Mouse (Mus musculus) lung, embryonic 14.5 days (tissue): ENCODE results near the gene Dok3. TPM values are rescaled to one million over a fixed set of nuclear protein-coding genes. Genes with fewer than 3 reads are reported as not detected.
A peak's percentile ranks its signal among the peaks of the same experiment; 100 is the strongest.

Experiments
- ATAC-seq: fragments of 200-750 bp; cut with Nextera tagmentation; 2 replicates; pipeline ENCODE4 v1.8.0; 2017; ENCODE audit warnings: mild to moderate bottlenecking, moderate TSS enrichment, moderate library complexity; ENCODE audit not compliant: insufficient read depth
- DNase-seq: peaks from one replicate; pipeline ENCODE4 v3.0.0-alpha.2; 2015
- H3K27ac ChIP-seq: fragments of 300-500 bp; sonication (generic); 2 replicates; pipeline ENCODE4 v1.5.1; 2014; ENCODE audit warnings: low read depth, mild to moderate bottlenecking, moderate library complexity
- H3K27me3 ChIP-seq: fragments of 300-500 bp; sonication (generic); 2 replicates; pipeline ENCODE4 v1.6.1; 2014; ENCODE audit warnings: low read length, control low read depth; ENCODE audit not compliant: insufficient read depth
- H3K36me3 ChIP-seq: fragments of 300-500 bp; sonication (generic); 2 replicates; pipeline ENCODE4 v1.6.1; 2014; ENCODE audit warnings: control low read depth; ENCODE audit not compliant: insufficient read depth
- H3K4me1 ChIP-seq: fragments of 300-500 bp; sonication (generic); 2 replicates; pipeline ENCODE4 v1.6.1; 2014; ENCODE audit warnings: antibody characterized with exemption, control low read depth; ENCODE audit not compliant: insufficient read depth
- H3K4me2 ChIP-seq: fragments of 300-500 bp; sonication (generic); 2 replicates; pipeline ENCODE4 v1.6.1; 2014; ENCODE audit warnings: mild to moderate bottlenecking
- H3K4me3 ChIP-seq: fragments of 300-500 bp; sonication (generic); 2 replicates; pipeline ENCODE4 v1.5.1; 2014; ENCODE audit warnings: low read depth, low read length
- H3K9ac ChIP-seq: fragments of 300-500 bp; sonication (generic); 2 replicates; pipeline ENCODE4 v1.6.1; 2014
- H3K9me3 ChIP-seq: fragments of 300-500 bp; sonication (generic); 2 replicates; pipeline ENCODE4 v1.6.1; 2016; ENCODE audit warnings: low read depth, low read length, control low read depth
- CTCF ChIP-seq: IDR thresholded peaks from 2 replicates; pipeline ENCODE4 v1.5.1; 2016; ENCODE audit warnings: antibody characterized with exemption, low read depth
- WGBS: fragments of 180-500 bp; shearing (Covaris S2); extraction: QIAGEN DNeasy Blood & Tissue Kit; methylation state at CpG from one replicate; pipeline ENCODE4 v1.1.7; 2014; 5-methylcytosine and 5-hydroxymethylcytosine counted together
- polyA plus RNA-seq: library from polyadenylated mRNA; unstranded; fragments of >200 nt; fragmentation: Nextera tagmentation; extraction: Ambion mirVana; gene quantifications from 2 replicates; pipeline ENCODE4 v1.2.1, GENCODE M21; 2014

Dok3 gene
- polyA plus RNA-seq, 1 experiment from 2014 or later: 2.6 TPM

DNA sequence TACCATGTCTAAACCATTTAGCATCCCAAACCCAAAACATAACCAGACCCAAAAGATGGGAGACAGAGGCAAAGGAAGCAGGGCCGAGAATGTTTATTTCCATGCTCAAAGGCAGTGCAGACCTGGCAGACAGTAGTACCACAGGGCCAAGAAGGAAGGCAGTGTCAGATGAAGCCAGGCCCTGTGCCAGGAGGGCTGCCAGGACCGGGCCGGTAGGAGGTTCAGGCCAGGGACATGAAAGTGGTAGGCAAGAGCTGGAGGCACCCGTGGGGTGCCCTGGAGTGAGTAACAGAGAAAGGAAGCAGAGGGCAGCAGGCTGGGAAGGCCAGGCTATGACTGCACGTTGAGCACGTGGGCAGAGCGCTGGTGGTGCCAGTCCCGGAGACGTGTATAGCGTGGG lies 22.4 kb downstream of the Dok3 start:
- ATAC-seq (no peak), DNase-seq (no peak)
- no peaks in the 10 kb centered on the region for H3K27me3 ChIP-seq
- H3K9ac ChIP-seq: no peak overlapping the region
- peaks cover 15% of the 10 kb centered on the region for H3K4me1 ChIP-seq
- no peak overlapping the region for H3K27ac ChIP-seq
- H3K4me3 ChIP-seq: no peak overlapping the region
- TF ChIP-seq CTCF: no peak
- peaks cover 88% of the 10 kb centered on the region for H3K36me3 ChIP-seq
- H3K4me2 ChIP-seq: no peak overlapping the region
- H3K9me3 ChIP-seq: no peaks in the 10 kb centered on the region
- WGBS: 90% methylated on average over 10 of the region's 10 CpGs

DNA sequence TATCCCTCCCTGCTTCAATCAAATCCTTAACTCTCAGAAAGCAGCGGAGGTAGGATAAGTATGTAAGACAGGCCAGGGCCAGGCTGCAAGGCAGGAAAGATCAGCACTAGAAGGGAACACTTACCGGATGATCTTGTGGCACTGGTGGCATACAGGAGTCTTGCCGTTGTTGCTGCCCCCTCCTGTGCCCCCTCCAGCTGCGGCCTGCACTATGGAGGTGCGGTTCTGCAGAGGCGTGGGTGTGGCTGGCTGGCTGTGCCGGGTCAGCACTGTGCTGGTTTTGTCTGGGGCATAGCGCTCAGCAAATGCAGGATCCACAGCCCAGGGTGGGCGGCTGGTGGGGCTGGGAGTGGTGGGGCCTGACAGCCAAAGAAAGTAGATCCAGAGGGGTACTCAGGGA lies 23.3 kb downstream of the Dok3 start:
- ATAC-seq (no peak), DNase-seq (no peak)
- H3K9ac ChIP-seq: no peak overlapping the region
- no peak for TF ChIP-seq CTCF
- H3K36me3 ChIP-seq: peaks cover 92% of the 10 kb centered on the region
- peaks cover 7% of the 10 kb centered on the region for H3K4me1 ChIP-seq
- no peaks in the 10 kb centered on the region for H3K27me3 ChIP-seq
- 87% methylated on average over 9 of the region's 9 CpGs for WGBS
- no peak overlapping the region for H3K27ac ChIP-seq
- no peak overlapping the region for H3K4me3 ChIP-seq
- H3K4me2 ChIP-seq: no peak overlapping the region
- no peaks in the 10 kb centered on the region for H3K9me3 ChIP-seq

DNA sequence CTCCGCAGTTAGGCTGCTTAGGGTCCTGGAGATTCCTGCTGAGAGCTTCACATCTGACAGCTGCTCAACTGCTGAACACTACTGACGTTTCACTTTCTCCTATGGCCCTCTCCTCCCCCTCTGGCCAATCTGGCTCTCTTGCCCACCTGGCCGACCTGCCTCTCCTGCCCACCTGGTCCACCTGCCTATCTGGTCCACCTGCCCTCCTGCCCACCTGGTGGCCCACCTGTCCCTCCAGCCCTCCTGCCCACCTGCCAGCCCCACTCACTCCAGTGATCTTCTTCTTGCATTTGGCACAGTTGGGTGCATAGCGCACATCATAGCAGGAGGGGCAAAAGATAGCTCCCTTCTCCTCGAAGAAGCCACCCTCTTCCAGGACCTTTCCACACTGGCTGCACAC lies 24.7 kb downstream of the Dok3 start:
- no peaks in the 10 kb centered on the region for H3K27me3 ChIP-seq
- H3K9me3 ChIP-seq: no peaks in the 10 kb centered on the region
- H3K9ac ChIP-seq: no peak overlapping the region
- DNase-seq (no peak), ATAC-seq (no peak)
- no peak for TF ChIP-seq CTCF
- 83% methylated on average over 5 of the region's 5 CpGs for WGBS
- no peak overlapping the region for H3K27ac ChIP-seq
- peaks cover 96% of the 10 kb centered on the region for H3K36me3 ChIP-seq
- H3K4me1 ChIP-seq: no peaks in the 10 kb centered on the region
- H3K4me2 ChIP-seq: no peak overlapping the region
- no peak overlapping the region for H3K4me3 ChIP-seq

DNA sequence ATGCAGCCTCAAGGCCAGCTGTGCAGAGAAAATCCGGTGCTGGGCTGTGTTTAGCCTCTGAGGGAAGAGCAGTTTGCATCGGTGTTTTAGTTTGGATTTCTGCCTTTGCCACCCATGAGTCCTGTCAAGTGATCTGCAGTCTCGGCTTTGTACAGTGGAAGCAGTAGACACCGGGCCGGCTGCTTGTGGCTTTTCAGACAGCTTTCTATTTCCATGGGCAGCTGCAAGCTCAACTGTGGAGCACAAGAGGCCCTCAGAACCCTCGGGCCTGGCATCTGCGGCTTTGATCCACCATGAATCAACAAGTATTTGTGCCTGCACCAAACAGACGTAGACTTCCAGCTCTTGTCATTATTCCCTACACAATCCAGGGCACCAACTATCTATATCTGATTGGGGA lies 26.7 kb downstream of the Dok3 start:
- Histone ChIP-seq H3K27ac (no peak overlapping the region), H3K4me3 (no peak overlapping the region), H3K4me1 (no peaks in the 10 kb centered on the region), H3K4me2 (no peak overlapping the region), H3K36me3 (peaks cover 95% of the 10 kb centered on the region), H3K9me3 (no peaks in the 10 kb centered on the region), H3K9ac (no peak overlapping the region), H3K27me3 (no peaks in the 10 kb centered on the region)
- DNase-seq (no peak), ATAC-seq (no peak)
- TF ChIP-seq CTCF: no peak
- 82% methylated on average over 8 of the region's 8 CpGs for WGBS

DNA sequence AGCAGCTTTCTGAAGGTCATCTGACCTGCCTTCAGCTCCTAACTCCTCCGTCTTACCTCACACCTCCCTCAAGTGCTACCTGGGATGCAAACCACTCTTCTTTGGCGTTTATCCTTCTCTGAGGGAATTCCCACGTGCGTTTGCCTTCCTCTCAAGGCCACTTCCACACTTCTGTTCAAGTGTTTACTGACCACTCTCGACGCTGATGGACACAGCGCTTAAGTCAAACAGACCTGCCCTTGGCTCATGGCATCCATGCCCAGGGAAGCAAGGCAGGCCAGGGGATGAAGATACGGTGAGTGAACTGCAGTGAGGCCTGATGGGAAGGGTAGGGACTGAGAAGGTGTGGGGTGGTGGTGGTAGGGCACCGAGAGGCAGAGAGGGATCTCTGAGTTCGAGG lies 28.5 kb downstream of the Dok3 start:
- Histone ChIP-seq H3K9ac (no peak overlapping the region), H3K27ac (no peak overlapping the region), H3K4me1 (no peaks in the 10 kb centered on the region; the same call in 1 of the 2 replicates), H3K36me3 (peaks cover 82% of the 10 kb centered on the region), H3K27me3 (no peaks in the 10 kb centered on the region), H3K4me3 (no peak overlapping the region), H3K9me3 (no peaks in the 10 kb centered on the region), H3K4me2 (no peak overlapping the region)
- DNase-seq (peak; percentile 35), ATAC-seq (no peak)
- 54% methylated on average over 10 of the region's 10 CpGs for WGBS
- no peak for TF ChIP-seq CTCF

DNA sequence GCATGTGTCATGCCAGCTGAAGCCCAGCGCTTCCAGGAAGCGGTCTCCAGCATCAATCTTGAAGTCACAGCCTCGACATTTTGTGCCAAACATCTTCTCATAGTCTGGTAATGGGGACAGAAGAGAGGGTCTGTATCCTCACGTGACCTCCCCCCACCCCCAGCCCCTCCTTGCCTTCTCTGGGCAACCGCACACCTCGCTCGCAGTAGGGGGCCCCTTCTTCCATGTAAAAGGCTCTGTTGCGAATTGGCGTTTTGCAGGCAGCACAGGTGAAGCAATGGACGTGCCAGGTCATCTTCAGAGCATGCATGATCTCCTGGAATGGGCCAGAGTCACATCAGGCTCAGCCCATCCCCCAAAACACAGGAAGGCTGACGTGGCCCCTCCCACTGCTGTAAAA lies 30.2 kb downstream of the Dok3 start:
- no peaks in the 10 kb centered on the region for H3K27me3 ChIP-seq
- DNase-seq: no peak
- no peak overlapping the region for H3K4me3 ChIP-seq
- peaks cover 3% of the 10 kb centered on the region; the same call in 1 of the 2 replicates for H3K4me1 ChIP-seq
- H3K4me2 ChIP-seq: no peak overlapping the region
- H3K36me3 ChIP-seq: peaks cover 67% of the 10 kb centered on the region
- H3K9ac ChIP-seq: no peak overlapping the region
- WGBS: 55% methylated on average over 11 of the region's 11 CpGs
- no peak for TF ChIP-seq CTCF
- no peak for ATAC-seq
- no peaks in the 10 kb centered on the region for H3K9me3 ChIP-seq
- H3K27ac ChIP-seq: no peak overlapping the region

DNA sequence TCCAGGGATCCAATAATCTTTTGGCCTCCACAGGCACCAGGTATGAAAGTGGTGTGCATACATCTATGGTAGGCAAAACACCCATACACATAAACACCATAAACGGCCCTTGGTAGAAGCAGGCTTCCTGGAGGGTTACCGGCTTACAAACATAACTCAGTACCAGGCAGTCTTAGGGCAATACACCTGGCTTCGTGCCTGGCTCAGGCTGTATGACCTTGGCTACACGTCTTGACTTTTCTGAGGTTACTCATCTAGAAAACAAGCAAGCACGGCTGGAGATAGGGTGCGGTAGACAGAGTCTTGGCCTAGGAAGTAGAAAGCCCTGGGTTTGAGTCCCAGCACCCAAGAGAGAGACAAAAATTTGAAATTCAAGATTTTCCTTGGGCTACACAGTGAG lies 32.4 kb downstream of the Dok3 start:
- H3K27ac ChIP-seq: no peak overlapping the region
- DNase-seq (no peak), ATAC-seq (no peak)
- H3K4me1 ChIP-seq: peaks cover 3% of the 10 kb centered on the region; the same call in 1 of the 2 replicates
- H3K4me3 ChIP-seq: no peak overlapping the region
- H3K9me3 ChIP-seq: no peaks in the 10 kb centered on the region
- no peak for TF ChIP-seq CTCF
- no peaks in the 10 kb centered on the region for H3K27me3 ChIP-seq
- no peak overlapping the region for H3K4me2 ChIP-seq
- 80% methylated on average over 6 of the region's 6 CpGs for WGBS
- H3K9ac ChIP-seq: no peak overlapping the region
- H3K36me3 ChIP-seq: peaks cover 45% of the 10 kb centered on the region

DNA sequence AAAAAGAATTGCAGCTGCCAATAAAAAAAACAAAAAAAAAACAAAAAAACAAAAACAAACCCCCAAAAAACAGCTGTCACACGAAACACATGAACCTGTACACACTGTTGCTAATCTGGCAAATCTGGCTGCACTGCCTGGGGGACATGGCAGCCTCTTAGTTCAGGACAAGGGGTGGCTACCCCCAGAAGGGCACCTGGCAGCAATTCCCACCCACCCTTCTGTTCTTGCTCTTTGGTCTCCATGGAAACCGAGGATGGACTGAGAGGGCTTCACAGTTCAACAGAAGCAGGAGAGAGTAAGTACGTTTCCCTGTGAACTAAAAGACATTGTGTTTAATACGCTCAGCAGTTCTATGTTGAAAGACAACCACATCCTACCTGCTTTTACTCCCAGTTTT lies 33.4 kb downstream of the Dok3 start:
- H3K36me3 ChIP-seq: peaks cover 37% of the 10 kb centered on the region
- H3K4me1 ChIP-seq: peaks cover 3% of the 10 kb centered on the region; the same call in 1 of the 2 replicates
- H3K27me3 ChIP-seq: no peaks in the 10 kb centered on the region
- H3K9me3 ChIP-seq: no peaks in the 10 kb centered on the region
- no peak overlapping the region for H3K4me2 ChIP-seq
- no peak overlapping the region for H3K27ac ChIP-seq
- no peak overlapping the region for H3K4me3 ChIP-seq
- DNase-seq (no peak), ATAC-seq (no peak)
- WGBS: 35% methylated on average over 4 of the region's 4 CpGs
- TF ChIP-seq CTCF: no peak
- H3K9ac ChIP-seq: no peak overlapping the region
